16 mouse cellular contexts compared by ENCODE assay signal in genomic region chr2:78021356-78021900, GRCm38 (mm10).
A peak's percentile ranks its signal among the peaks of the same experiment; 100 is the strongest.
DNase-seq lines count a peak whose midpoint lies in the region; ATAC-seq lines count a peak whose summit lies in the region.
"Had no signal": no experiment of that assay in that cellular context is flagged by ENCODE, and none has a peak within 500 bp of the region (broad histone marks: within the 10 kb centered on the region; RNA-seq: fewer than 3 reads in every experiment).

No protein-coding gene starts in this region.

- peaks cover 3% of the 10 kb centered on the region; the same call in 1 of the 2 replicates for H3K4me1 ChIP-seq in midbrain, embryonic 15.5 days
- H3K4me1 ChIP-seq in midbrain, embryonic 14.5 days (ENCODE audit: control insufficient read depth, insufficient read depth, low read length): no peaks in the 10 kb centered on the region
- H3K4me1 ChIP-seq: heart, embryonic 15.5 days; hindbrain, embryonic 15.5 days; midbrain, embryonic 12.5 days; stomach, embryonic 15.5 days had no signal

- no peak overlapping the region for H3K9ac ChIP-seq in midbrain, embryonic 15.5 days
- H3K9ac ChIP-seq in midbrain, embryonic 14.5 days (replicated peaks; ENCODE audit: low read length): no peak overlapping the region
- H3K9ac ChIP-seq: heart, embryonic 15.5 days; hindbrain, embryonic 15.5 days; midbrain, embryonic 12.5 days; stomach, embryonic 15.5 days had no signal

- no peak overlapping the region for H3K4me3 ChIP-seq in midbrain, embryonic 15.5 days
- no peak overlapping the region for H3K4me3 ChIP-seq in midbrain, embryonic 14.5 days (replicated peaks; ENCODE audit: low read depth, low read length)
- H3K4me3 ChIP-seq: heart, adult 2 months; heart, embryonic 15.5 days; hindbrain, embryonic 15.5 days; midbrain, embryonic 12.5 days; stomach, embryonic 15.5 days had no signal

- H3K4me2 ChIP-seq in midbrain, embryonic 15.5 days: no peak overlapping the region
- no peak overlapping the region for H3K4me2 ChIP-seq in midbrain, embryonic 14.5 days (ENCODE audit: low read length)
- H3K4me2 ChIP-seq: heart, embryonic 15.5 days; hindbrain, embryonic 15.5 days; midbrain, embryonic 12.5 days; stomach, embryonic 15.5 days had no signal

- DNase-seq in frontal cortex, postnatal 36 days (ENCODE audit: low spot score in 2 of 2): no peak
- no peak for DNase-seq in midbrain, embryonic 14.5 days
- peak; percentile 6 for DNase-seq in c-Kit-positive CD71-negative TER-119-negative erythroid progenitor cells, embryonic 14.5 days (ENCODE audit: low read depth)
- no peak for DNase-seq in embryo, embryonic 11 days
- DNase-seq in spleen, adult 18-20 months: no peak
- DNase-seq: gastrocnemius, postnatal 14 days; heart, adult 2 months; kidney, adult 9 months; lung, adult 2 months; lung, postnatal 4 days had no signal

- no peaks in the 10 kb centered on the region for H3K27me3 ChIP-seq in midbrain, embryonic 15.5 days (replicated peaks)
- H3K27me3 ChIP-seq in midbrain, embryonic 14.5 days (ENCODE audit: control insufficient read depth, insufficient read depth, low read length): no peaks in the 10 kb centered on the region
- H3K27me3 ChIP-seq: heart, embryonic 15.5 days; hindbrain, embryonic 15.5 days; midbrain, embryonic 12.5 days; stomach, embryonic 15.5 days had no signal

- no peak overlapping the region for H3K27ac ChIP-seq in midbrain, embryonic 15.5 days
- H3K27ac ChIP-seq in midbrain, embryonic 14.5 days (replicated peaks; ENCODE audit: low read depth, low read length): no peak overlapping the region
- H3K27ac ChIP-seq: heart, adult 2 months; heart, embryonic 15.5 days; hindbrain, embryonic 15.5 days; midbrain, embryonic 12.5 days; stomach, embryonic 15.5 days had no signal

- no peaks in the 10 kb centered on the region for H3K36me3 ChIP-seq in midbrain, embryonic 15.5 days (replicated peaks)
- no peaks in the 10 kb centered on the region for H3K36me3 ChIP-seq in midbrain, embryonic 14.5 days (ENCODE audit: control insufficient read depth, insufficient read depth, low read length)
- H3K36me3 ChIP-seq: heart, embryonic 15.5 days; hindbrain, embryonic 15.5 days; midbrain, embryonic 12.5 days; stomach, embryonic 15.5 days had no signal

- H3K9me3 ChIP-seq in midbrain, embryonic 15.5 days: no peaks in the 10 kb centered on the region
- no peaks in the 10 kb centered on the region for H3K9me3 ChIP-seq in midbrain, embryonic 14.5 days (ENCODE audit: control insufficient read depth, low read length)
- H3K9me3 ChIP-seq: heart, embryonic 15.5 days; hindbrain, embryonic 15.5 days; midbrain, embryonic 12.5 days; stomach, embryonic 15.5 days had no signal

- ATAC-seq in frontal cortex, adult (ENCODE audit: low TSS enrichment): peak; percentile 9; the same call in 1 of the 2 replicates
- ATAC-seq in midbrain, embryonic 15.5 days (replicated peaks): peak; percentile 39; the same call in 1 of the 2 replicates
- ATAC-seq in midbrain, embryonic 14.5 days (ENCODE audit: low FRiP score, low TSS enrichment): no peak; the same call in 1 of the 2 replicates

- 83% methylated on average over 2 of the region's 2 CpGs for WGBS in midbrain, embryonic 15.5 days
- WGBS in midbrain, embryonic 14.5 days: 77% methylated on average over 2 of the region's 2 CpGs
